Mouse (Mus musculus): ENCODE results near the gene Rab25. TPM values are rescaled to one million over a fixed set of nuclear protein-coding genes. Genes with fewer than 3 reads are reported as not detected.
A peak's percentile ranks its signal among the peaks of the same experiment; 100 is the strongest.
"Not testable (repeated sequence)": the region's sequence is repeated elsewhere in the genome, so short reads cannot be mapped to it uniquely, and the experiment has no call there.

Rab25 gene
- polyA plus RNA-seq, 1 experiment from 2014 or later = 0.41 TPM

DNA sequence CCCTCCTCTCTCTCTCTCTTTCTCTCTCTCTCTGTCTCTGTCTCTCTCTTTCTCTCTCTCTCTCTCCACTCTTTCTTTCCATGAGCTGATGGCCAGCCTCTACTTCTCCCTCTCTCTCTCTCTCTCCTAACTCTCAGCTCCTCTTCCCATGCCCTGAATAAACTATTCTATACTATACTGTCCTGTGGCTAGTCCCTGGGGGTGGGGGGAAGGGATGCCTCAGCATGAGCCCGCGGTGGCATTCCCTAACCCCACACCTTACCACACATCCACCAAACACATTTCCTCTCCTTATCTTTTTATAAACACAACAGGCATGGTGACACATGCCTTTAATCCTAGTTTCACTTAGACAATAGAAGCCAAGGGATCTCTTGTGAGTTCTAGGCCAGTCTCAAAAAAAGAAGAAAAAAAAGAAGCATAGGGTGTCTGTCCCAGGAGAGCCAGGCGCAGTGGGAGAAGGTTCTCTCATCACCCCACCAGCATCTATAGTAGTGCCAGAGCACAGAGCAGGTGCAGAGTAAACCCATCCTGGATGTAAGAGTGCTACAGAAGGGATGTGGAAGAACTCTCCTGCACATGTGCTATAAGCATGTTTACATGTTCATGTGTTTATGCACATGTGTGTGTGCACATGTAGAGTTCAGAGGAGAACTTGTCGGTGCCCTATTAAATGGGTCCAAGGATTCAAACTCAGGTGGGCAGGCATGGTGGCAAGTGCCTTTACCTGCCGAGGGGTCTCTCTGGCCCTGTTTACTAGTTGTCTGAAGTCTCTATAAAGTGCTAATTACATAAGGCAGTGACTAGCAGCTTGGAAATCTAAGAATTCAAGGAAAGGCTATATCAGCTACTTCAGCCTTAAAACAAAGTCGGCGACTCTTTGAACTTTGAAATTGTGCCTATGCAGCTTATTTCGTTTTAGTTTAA is 30.7 kb upstream of the Rab25 start:
- ATAC-seq (replicated peaks) = peak; percentile 31; the same call in 1 of the 2 replicates
- Histone ChIP-seq H3K36me3 (replicated peaks) (peaks cover 5% of the 10 kb centered on the region; the same call in 1 of the 2 replicates), H3K27me3 (replicated peaks) (no peaks in the 10 kb centered on the region), H3K27ac (no peak overlapping the region), H3K4me3 (peak overlapping the region; percentile 78), H3K9ac (peak overlapping the region; percentile 93; the same call in 1 of the 2 replicates), H3K4me2 (peak overlapping the region; percentile 71), H3K4me1 (peaks cover 19% of the 10 kb centered on the region), H3K9me3 (no peaks in the 10 kb centered on the region)
- WGBS = 56% methylated on average over 8 of the region's 8 CpGs

DNA sequence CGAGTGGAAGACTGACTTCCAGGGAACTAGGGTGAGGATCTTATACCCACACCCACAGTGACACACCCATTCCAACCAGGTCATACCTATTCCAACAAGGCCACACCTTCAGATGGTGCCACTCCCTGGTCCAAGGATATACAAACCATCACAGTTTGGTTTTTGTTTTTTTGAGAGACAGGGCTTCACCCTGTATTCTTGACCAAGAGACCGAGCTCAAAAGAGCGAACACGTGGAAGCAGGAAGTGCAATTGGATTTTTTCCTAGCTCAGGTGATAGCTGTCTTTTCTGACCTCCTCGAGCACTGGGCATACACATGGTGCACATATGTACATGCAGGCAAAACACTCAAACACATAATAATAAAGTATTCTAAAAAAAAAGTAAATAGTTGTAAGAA is 29.7 kb upstream of the Rab25 start:
- 87% methylated on average over 5 of the region's 5 CpGs for WGBS
- not testable (repeated sequence) for H3K27ac ChIP-seq; H3K27me3 ChIP-seq (replicated peaks)

DNA sequence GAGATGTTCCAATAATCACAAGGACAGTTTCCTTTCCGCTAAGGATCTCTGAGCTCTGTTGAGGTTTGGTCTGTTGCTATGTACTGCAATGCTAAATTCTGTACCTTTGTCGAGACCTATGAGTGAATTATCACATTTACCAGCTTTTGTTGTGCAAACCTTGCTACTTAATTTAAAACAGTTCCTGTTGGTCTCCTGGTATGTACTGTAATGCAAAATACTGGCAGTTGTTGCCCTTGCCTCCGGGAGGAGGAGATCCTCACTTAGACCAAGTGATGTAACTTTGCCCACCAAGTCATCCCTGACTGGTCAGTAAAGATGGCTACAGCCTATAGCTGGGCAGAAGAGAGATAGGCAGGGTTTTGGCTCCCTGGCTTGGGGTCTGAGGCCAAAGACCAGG is 27.4 kb upstream of the Rab25 start, which contains the start of gene Ssr2:
Gene Ssr2 (plus strand): TSS at position 337 of the 400 bp plus-strand sequence.
- H3K4me1 ChIP-seq = peaks cover 11% of the 10 kb centered on the region
- 93% methylated on average over 3 of the region's 3 CpGs for WGBS
- H3K9me3 ChIP-seq = no peaks in the 10 kb centered on the region
- no peak within 1 kb of the TSS for H3K9ac ChIP-seq
- H3K36me3 ChIP-seq (replicated peaks) = no peaks in the 10 kb centered on the region
- no peak within 1 kb of the TSS for H3K27ac ChIP-seq
- H3K4me3 ChIP-seq = no peak within 1 kb of the TSS
- no peak within 1 kb of the TSS for H3K4me2 ChIP-seq
- no peak for ATAC-seq (replicated peaks)
- no peaks in the 10 kb centered on the region for H3K27me3 ChIP-seq (replicated peaks)

More for the DNA sequence above, 29.7 kb upstream of the Rab25 start:
- not testable (repeated sequence) for ATAC-seq (replicated peaks); H3K4me2 ChIP-seq; H3K9ac ChIP-seq; H3K4me3 ChIP-seq; H3K36me3 ChIP-seq (replicated peaks); H3K9me3 ChIP-seq
- peaks cover 19% of the 10 kb centered on the region for H3K4me1 ChIP-seq

DNA sequence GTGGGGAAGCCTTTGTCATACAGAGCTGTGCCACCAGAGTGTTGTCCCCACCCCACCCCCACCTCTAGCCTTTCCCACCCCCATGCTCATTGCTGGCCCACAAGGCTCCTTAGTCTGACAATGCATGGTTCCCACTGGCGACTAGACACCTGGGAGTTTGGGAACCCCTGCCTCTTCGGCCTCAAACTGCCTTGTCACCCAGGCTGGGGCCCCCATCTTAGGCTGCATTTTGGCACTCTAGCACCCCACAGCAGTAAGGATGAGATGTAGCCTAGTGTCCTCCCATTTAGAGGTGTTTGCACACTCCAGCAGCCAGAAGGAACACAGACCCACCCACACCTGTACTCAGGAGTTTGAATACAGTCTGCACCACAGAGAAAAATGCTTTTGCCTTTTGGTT is 25.7 kb upstream of the Rab25 start:
- Histone ChIP-seq H3K27ac (no peak overlapping the region), H3K4me2 (no peak overlapping the region), H3K27me3 (replicated peaks) (no peaks in the 10 kb centered on the region), H3K4me3 (no peak overlapping the region), H3K9me3 (no peaks in the 10 kb centered on the region), H3K4me1 (no peaks in the 10 kb centered on the region), H3K36me3 (replicated peaks) (peaks cover 10% of the 10 kb centered on the region), H3K9ac (no peak overlapping the region)
- WGBS = 88% methylated on average over 2 of the region's 2 CpGs
- ATAC-seq (replicated peaks) = no peak

DNA sequence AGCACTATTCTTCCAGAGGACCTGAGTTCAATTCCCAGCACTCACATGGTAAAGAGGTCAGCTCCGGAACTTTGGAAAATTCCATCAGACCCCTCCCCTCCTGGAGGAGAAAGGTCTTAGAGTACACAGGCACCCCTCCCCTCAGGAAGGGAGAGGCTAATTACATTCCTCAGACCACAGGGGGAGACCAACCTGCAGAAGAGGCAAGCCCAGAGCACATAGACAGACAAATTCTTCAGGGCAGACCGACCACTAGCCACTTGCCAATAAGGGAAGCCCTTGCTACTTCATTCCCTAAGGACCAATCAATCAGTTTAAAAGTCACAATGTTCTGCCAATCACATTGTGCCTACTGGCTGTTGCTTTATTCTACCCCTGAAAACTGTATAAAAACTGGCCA is 24.7 kb upstream of the Rab25 start:
- no peak overlapping the region for H3K27ac ChIP-seq
- no peaks in the 10 kb centered on the region for H3K9me3 ChIP-seq
- ATAC-seq (replicated peaks) = no peak
- no peak overlapping the region for H3K4me2 ChIP-seq
- no peak overlapping the region for H3K9ac ChIP-seq
- no peaks in the 10 kb centered on the region for H3K27me3 ChIP-seq (replicated peaks)
- WGBS = 87% methylated on average over 2 of the region's 2 CpGs
- no peaks in the 10 kb centered on the region for H3K4me1 ChIP-seq
- no peak overlapping the region for H3K4me3 ChIP-seq
- peaks cover 20% of the 10 kb centered on the region for H3K36me3 ChIP-seq (replicated peaks)

DNA sequence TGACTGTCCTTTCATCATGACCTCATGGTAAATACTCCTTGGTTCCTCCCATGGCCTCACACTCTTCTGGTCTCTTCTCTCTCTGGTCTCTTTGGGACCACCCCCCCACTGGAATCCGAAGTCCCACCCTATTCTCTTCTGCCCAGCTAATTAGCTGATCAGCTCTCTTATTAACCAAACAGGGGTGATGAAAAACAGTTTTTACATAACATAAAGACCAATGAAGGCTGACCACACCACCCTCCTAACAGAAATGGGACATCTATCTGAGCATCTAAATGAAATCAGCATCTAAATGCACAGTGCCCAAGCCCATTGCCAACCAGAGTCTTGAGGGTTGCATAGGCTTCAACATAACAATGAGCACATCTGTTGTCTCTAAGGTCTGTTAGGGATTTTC is 23.8 kb upstream of the Rab25 start:
- Histone ChIP-seq H3K36me3 (replicated peaks) (peaks cover 27% of the 10 kb centered on the region), H3K4me2 (no peak overlapping the region), H3K4me1 (no peaks in the 10 kb centered on the region), H3K9me3 (no peaks in the 10 kb centered on the region), H3K9ac (no peak overlapping the region), H3K27ac (no peak overlapping the region), H3K27me3 (replicated peaks) (no peaks in the 10 kb centered on the region), H3K4me3 (no peak overlapping the region)
- WGBS = 81% methylated on average over 1 of the region's 1 CpGs
- ATAC-seq (replicated peaks) = no peak

DNA sequence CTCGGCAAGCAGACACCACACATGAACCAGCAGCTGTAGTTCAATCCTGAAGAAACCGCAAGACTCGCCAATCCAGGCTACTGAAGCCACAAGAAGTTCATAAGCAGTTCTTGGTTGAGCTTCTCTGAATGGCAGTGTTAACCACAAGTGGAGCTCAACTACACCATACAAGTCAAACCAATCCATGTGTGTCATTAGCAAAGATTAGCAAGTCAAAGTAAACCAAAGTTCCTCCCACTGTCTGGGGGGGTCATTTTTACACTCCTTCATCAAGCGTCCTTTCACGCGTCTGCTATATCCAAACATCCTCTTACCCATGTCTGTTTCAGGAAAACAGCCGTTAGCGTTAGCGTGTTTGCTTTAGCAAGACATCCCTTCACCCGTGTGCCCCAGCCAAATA is 22.2 kb upstream of the Rab25 start:
- Histone ChIP-seq H3K4me2 (no peak overlapping the region), H3K36me3 (replicated peaks) (peaks cover 41% of the 10 kb centered on the region), H3K27me3 (replicated peaks) (no peaks in the 10 kb centered on the region), H3K27ac (no peak overlapping the region), H3K9me3 (no peaks in the 10 kb centered on the region), H3K9ac (no peak overlapping the region), H3K4me3 (no peak overlapping the region), H3K4me1 (no peaks in the 10 kb centered on the region)
- no peak for ATAC-seq (replicated peaks)
- WGBS = 95% methylated on average over 10 of the region's 10 CpGs

DNA sequence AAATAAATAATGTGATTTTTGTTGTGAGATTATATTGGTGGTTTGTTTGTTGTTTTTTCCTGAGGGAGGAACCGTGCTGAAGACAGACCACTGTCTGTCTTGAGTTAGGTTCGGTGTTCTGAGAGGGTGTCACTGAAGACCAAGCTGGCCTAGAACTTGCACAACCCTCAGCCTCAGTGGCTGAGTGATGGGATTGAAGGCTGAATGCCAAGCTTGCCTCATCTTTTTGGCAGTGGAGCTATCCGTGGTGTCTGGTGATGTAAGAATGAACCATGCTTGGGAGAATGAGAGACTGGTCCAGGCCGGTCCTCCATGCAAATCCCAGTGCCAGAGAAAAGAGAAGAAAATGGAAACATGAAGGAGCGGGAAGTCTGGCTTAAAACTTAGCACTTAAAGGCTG is 21.6 kb upstream of the Rab25 start:
- 97% methylated on average over 5 of the region's 5 CpGs for WGBS
- no peak overlapping the region for H3K9ac ChIP-seq
- ATAC-seq (replicated peaks) = no peak
- peaks cover 47% of the 10 kb centered on the region for H3K36me3 ChIP-seq (replicated peaks)
- H3K27me3 ChIP-seq (replicated peaks) = no peaks in the 10 kb centered on the region
- no peak overlapping the region for H3K27ac ChIP-seq
- H3K4me3 ChIP-seq = no peak overlapping the region
- no peaks in the 10 kb centered on the region for H3K4me1 ChIP-seq
- no peak overlapping the region for H3K4me2 ChIP-seq
- H3K9me3 ChIP-seq = no peaks in the 10 kb centered on the region

DNA sequence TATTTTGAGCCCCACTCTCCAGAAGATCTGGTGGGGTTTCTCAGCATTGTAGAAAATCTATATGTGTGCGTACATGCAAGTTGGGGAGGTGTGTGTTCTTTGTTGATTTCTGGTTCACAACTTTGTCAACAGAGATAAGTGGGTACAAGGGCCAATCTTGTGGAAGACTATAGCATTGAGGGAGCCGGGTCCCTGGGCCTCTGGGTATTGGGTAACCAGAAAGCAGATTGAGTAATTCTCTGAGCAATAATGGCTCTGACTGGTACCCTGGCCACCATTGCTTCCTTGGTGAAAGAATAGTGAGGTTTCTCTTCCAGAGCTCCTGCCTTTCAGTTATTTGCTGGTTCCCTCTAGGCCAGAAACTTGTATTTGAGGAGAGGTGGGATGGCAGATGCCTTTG is 21.0 kb upstream of the Rab25 start:
- Histone ChIP-seq H3K4me1 (no peaks in the 10 kb centered on the region), H3K36me3 (replicated peaks) (peaks cover 52% of the 10 kb centered on the region)

DNA sequence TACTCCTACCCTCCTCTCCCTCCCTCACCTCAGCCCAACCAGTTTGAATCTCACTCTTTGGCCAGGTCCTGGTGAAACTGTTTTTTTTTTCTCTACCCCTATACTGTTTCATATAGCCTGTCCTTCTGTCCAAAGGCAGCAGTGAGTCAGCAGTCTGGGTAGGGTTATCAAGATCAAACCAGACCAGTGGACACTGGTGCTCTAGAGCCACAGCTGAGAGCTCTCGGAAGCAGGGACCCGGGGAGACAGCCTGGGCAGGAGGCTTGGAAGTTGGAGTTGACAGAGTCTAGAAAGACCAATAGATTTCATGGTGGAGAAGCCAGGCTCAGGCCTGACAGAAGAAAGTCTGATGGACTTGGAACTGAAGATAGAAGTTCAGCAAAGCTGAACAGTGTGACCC is 20.5 kb upstream of the Rab25 start:
- H3K27me3 ChIP-seq (replicated peaks) = no peaks in the 10 kb centered on the region
- no peak overlapping the region for H3K9ac ChIP-seq
- no peak overlapping the region for H3K4me2 ChIP-seq
- H3K36me3 ChIP-seq (replicated peaks) = peaks cover 52% of the 10 kb centered on the region
- H3K9me3 ChIP-seq = no peaks in the 10 kb centered on the region
- no peak overlapping the region for H3K27ac ChIP-seq
- ATAC-seq (replicated peaks) = no peak
- WGBS = 100% methylated on average over 2 of the region's 2 CpGs
- H3K4me3 ChIP-seq = no peak overlapping the region
- no peaks in the 10 kb centered on the region for H3K4me1 ChIP-seq

More for the DNA sequence above, 21.0 kb upstream of the Rab25 start:
- Histone ChIP-seq H3K27ac (no peak overlapping the region), H3K4me2 (no peak overlapping the region), H3K9ac (no peak overlapping the region), H3K9me3 (no peaks in the 10 kb centered on the region), H3K27me3 (replicated peaks) (no peaks in the 10 kb centered on the region), H3K4me3 (no peak overlapping the region)
- WGBS = 96% methylated on average over 2 of the region's 2 CpGs
- no peak for ATAC-seq (replicated peaks)

DNA sequence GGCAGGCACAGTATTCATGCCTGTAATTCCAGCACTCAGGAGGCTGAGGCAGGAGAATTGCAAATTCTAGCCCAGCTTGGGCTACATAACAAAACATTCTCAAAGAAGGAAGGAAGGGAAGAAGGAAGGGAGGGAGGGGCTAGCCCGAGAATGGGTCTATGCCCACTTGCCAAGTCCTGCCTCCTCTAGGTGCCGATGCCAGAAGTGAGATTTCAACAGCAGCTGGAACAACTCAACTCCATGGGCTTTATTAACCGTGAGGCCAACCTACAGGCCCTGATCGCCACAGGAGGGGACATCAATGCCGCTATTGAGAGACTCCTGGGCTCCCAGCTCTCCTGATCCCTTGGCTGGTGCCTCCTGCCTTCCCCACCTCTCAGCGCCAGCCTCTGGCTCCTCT is 19.8 kb upstream of the Rab25 start:
- H3K36me3 ChIP-seq (replicated peaks) = peaks cover 57% of the 10 kb centered on the region
- H3K4me3 ChIP-seq = no peak overlapping the region
- no peak overlapping the region for H3K27ac ChIP-seq
- 99% methylated on average over 6 of the region's 6 CpGs for WGBS
- H3K4me1 ChIP-seq = no peaks in the 10 kb centered on the region
- H3K9ac ChIP-seq = no peak overlapping the region
- H3K4me2 ChIP-seq = no peak overlapping the region
- no peak for ATAC-seq (replicated peaks)
- no peaks in the 10 kb centered on the region for H3K27me3 ChIP-seq (replicated peaks)
- H3K9me3 ChIP-seq = no peaks in the 10 kb centered on the region

DNA sequence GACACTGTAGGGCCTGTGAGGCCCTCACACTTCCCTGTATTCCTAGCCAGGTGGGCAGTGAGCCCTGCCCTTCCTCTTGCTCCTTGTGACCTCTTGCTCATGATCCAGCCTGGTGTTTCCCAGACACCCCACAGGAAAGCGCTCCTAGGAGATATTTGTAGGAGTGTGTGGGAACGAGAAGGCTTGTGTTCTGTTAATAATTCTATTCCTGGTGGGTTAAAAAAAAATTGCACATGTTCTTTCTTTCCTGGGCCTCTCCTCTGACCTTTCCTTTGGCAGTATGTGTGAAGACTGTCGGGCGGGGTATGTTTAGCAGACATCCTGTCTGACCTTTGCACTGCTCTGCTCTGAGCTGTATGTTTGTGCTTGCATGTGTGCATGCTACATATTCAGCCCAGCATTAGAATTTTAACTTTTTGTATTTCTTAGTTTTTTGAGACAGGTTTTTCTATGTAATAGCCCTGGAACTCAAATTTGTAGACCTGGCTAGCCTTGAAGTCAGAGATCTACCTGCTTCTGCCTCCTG is 18.5 kb upstream of the Rab25 start:
- 87% methylated on average over 4 of the region's 4 CpGs for WGBS
- ATAC-seq (replicated peaks) = no peak
- H3K9me3 ChIP-seq = no peaks in the 10 kb centered on the region
- no peak overlapping the region for H3K27ac ChIP-seq
- no peak overlapping the region for H3K4me2 ChIP-seq
- H3K9ac ChIP-seq = no peak overlapping the region
- no peak overlapping the region for H3K4me3 ChIP-seq
- H3K4me1 ChIP-seq = no peaks in the 10 kb centered on the region
- H3K27me3 ChIP-seq (replicated peaks) = no peaks in the 10 kb centered on the region
- peaks cover 62% of the 10 kb centered on the region for H3K36me3 ChIP-seq (replicated peaks)

DNA sequence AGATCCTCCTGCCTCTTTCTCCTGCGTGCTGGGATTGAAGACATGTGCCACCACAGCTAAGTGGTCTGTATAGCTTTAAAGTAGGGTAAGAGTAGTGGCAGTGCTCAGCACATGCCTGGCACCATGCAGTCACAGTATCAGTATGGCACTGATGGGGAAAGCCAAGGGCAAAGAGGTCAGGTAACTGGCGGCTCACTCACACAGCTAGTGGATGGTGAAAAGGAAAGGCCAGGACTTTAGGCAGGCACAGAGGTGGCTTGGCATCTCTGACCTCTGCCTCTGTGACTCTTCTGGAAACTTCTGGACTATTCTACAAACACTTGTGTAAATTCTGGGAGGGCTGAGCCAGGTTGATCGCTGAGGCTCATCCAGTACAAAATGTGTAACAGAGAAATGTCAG is 18.0 kb upstream of the Rab25 start:
- Histone ChIP-seq H3K4me2 (no peak overlapping the region), H3K4me1 (no peaks in the 10 kb centered on the region), H3K36me3 (replicated peaks) (peaks cover 65% of the 10 kb centered on the region), H3K9ac (no peak overlapping the region), H3K27ac (no peak overlapping the region), H3K9me3 (no peaks in the 10 kb centered on the region), H3K4me3 (no peak overlapping the region), H3K27me3 (replicated peaks) (no peaks in the 10 kb centered on the region)
- WGBS = 96% methylated on average over 3 of the region's 3 CpGs
- no peak for ATAC-seq (replicated peaks)
